Mouse (Mus musculus): ENCODE measurements around the gene Rgs12.
A peak's percentile ranks its signal among the peaks of the same experiment; 100 is the strongest.

Rgs12 gene

DNA sequence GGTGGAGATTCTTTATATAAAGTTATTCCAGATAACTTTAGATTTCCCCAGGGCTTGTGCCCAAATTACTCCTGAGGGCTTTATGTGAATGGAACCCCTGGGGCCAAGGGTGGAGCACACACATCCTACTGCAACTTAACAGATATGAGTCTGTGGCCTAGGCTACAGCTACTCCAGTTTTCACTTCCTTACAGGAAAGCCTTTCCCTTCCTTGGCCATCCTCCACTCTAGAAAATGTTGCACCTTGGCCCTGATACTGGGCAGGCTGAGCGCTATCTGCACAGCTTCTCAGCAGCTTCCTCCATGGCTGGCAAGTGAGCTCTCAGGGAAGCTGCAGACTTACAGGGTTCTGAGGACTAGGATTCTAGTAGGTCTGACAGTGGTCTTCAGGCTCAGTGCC, 80.1 kb downstream of the Rgs12 start:
- no peak for DNase-seq (ENCODE audit: low read depth, low spot score)

GRCm38 (mm10) chr5:35029755-35030154, 80.5 kb downstream of the Rgs12 start:
- no peak for DNase-seq (ENCODE audit: low read depth, low spot score)

GRCm38 (mm10) chr5:35033068-35033467, 83.8 kb downstream of the Rgs12 start:
- DNase-seq (ENCODE audit: low read depth, low spot score): no peak

DNA sequence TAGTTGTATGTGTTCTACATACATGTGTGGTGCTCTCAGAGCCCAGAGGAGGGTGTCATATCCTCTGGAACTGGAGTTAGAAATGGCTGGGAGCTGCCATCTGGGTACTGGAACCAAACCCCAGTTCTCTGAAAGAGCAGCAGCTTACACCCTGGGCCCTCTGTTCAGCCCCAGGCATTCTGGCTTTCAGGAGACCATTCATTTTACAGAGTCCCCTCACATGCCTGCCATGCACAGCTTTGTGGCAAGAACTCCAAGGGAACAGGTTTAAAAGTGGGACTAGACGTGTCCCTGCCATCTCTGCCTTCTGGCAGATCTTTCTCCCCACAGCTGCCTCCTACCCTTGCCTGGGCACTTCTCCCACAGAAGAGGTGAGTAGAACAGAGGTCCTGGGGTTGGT, 84.4 kb downstream of the Rgs12 start:
- no peak for DNase-seq (ENCODE audit: low read depth, low spot score)

- no peak for DNase-seq (ENCODE audit: low read depth, low spot score)
Measured at GRCm38 (mm10) chr5:35035141-35035540, 85.9 kb downstream of the Rgs12 start.

DNA sequence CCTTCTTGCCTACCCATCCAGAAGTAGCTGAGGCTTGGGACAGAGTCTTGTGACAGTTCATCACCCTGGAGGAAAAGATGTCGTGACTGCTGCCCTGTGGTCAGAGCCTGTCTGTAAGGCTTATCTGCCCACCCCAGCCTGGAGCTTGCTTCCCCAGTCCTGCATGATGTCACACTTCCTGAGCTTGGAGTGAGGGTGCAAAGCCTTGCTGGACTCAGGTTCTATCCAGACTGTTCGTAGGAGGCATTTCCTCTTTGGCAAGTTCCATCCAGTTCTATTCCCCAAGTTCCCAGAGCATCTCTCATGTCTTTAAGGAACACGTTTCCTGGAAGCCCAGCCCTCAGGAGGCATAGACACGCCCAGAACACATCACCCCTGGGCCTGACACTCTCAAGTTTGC, 86.5 kb downstream of the Rgs12 start:
- DNase-seq (ENCODE audit: low read depth, low spot score): no peak

DNA sequence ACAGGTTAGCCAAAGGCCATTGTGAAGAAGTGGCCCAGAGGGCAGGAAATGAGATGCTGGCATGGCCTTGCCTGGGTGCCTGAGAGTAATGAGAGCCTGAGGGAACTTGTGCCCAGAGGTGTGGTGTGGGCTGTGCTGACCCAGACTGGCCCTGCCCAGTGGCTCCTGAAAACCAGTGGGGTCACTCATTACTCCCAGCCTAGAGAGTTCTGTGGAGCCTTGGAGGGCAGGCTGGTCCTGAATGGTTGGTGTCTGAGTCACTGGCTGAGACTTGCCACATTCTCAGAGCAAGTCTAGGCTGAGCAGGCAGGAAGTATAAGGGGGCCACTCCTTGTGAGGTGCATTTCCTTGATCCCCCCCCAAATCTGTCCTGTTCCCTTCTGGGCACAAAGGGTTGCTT, 88.2 kb downstream of the Rgs12 start:
- no peak for DNase-seq (ENCODE audit: low read depth, low spot score)

DNA sequence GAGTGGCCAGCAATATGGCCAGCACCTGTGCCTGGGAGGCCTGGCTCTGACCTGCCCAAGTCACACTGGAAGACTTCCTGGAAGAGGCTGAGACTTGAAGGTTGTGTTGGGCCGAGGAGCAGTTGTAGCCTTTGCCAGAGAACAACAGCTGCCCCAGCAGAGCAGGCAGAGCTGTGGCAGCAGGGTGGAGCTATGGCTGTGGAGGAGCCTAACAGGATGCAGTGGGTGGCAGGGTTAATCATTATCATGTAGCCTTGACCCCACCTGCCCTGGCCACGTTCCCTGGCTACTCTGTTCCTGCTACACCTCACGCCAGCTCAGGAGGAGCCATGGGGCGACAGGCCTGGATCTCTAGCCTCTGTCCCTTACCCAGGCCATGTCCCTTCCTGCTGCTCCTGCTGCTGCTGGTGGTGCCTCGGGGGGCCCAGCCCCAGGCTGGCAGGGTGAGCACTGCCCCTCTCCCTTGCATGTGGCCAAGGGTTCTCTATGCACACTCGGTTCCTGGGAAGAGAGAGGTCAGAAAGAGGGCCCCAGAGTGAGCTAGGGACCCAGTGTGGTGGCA, 92.1 kb downstream of the Rgs12 start, which contains the start of gene Hgfac:
Gene Hgfac (plus strand): TSS at position 242 of the 562 bp plus-strand sequence.
- DNase-seq (ENCODE audit: low read depth, low spot score): no peak

- DNase-seq (ENCODE audit: low read depth, low spot score): no peak
Measured at GRCm38 (mm10) chr5:35042431-35043109, 93.3 kb downstream of the Rgs12 start.

DNA sequence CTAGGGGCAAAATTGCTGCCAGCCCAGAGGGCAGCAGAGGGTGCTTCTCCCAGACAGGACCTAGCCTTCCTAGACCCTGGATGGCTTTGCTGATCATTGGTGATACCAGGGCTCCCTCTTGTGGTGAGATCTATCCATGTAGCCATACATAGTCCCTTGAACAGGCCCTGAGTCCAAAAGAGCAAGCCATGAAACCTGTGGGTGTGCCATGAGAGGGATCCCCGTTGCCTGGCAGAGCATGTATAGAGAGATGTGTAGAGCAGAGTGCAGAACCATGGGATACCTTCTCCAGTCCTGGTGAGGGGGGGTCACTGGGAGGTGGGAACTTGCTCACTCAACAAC, 93.8 kb downstream of the Rgs12 start:
- peak; percentile 50 for DNase-seq (ENCODE audit: low read depth, low spot score)

DNA sequence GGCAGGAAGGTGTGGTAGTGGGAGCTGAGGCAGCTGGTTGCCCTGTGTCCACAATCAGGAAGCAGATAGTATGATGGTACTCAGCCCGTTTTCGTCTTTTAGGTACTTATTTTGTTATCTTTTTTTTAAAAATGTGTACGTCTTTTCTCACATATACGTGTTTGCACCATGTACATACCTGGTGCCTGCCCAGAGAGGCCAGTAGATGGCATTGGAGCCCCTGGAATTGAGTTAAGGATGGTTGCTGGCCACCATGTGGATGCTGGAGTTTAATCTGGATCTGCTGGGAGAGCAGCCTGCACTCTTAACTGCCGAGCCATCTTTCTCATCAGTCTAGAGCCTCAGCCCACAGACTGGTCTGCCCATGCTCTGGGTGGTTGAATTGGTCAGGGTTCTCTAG, 101.3 kb downstream of the Rgs12 start:
- no peak for DNase-seq (ENCODE audit: low read depth, low spot score)

GRCm38 (mm10) chr5:35054628-35055027, 105.4 kb downstream of the Rgs12 start:
- DNase-seq (ENCODE audit: low read depth, low spot score): no peak

DNA sequence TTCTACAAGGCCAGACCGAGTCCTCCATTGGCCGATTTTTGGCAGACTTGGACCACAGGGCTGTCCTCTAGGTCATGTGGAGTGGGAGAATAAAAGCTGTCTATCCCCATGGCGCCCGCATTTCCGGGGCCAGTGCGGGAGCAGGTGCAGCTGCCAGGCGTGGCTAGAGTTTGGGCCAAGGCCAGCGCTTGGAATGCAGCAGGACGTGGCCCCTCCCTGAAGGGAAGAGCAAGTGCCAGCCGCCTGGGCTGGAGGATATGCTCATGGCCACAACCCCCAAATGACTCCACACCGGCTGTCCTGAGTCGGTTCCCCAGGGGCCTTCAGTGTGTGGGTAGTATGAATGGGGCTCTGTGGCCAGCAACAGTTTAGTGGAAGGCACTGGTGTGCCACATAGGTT, 105.8 kb downstream of the Rgs12 start:
- no peak for DNase-seq (ENCODE audit: low read depth, low spot score)

DNA sequence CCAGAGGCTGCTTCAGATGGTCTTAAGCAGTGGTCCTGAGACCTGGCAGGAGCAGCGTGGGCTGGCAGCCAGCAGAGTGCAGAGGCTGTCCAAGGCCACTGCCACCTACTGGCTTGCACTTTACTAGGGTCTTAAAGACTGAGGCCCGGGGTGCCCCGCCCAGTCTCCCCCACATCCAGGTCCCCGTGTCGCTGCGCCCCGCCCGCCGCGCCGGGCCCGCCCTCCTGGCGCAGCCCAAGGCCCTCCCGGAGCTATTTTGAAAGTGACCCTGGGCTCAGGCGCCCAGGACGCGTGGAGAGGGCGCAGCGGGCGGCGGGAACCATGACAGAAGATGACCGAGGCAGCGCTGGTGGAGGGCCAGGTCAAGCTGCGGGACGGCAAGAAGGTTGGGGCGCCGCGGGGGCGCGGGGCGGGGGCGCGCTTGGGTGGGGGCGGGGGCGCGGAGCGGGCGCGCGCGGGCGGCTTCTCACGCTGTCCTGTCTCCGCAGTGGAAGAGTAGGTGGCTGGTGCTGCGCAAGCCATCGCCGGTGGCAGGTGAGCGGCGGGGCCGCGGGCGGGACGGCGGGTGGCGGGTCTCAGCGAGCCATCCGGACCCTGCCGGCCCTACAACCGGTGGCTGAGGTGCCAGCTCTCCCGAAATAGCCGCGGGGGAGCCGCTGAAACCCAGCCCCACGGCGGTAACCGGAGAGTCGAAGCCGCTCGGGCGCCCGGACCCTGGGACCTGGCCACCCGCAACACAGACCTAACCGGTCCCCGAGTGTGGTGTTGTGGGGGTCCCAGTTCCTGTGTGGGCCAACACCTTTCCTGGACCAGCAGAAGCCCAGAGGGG, 107.6 kb downstream of the Rgs12 start, which contains the start of gene Dok7:
Gene Dok7 (plus strand): TSS at position 163 of the 829 bp plus-strand sequence.
- DNase-seq (ENCODE audit: low read depth, low spot score): no peak

DNA sequence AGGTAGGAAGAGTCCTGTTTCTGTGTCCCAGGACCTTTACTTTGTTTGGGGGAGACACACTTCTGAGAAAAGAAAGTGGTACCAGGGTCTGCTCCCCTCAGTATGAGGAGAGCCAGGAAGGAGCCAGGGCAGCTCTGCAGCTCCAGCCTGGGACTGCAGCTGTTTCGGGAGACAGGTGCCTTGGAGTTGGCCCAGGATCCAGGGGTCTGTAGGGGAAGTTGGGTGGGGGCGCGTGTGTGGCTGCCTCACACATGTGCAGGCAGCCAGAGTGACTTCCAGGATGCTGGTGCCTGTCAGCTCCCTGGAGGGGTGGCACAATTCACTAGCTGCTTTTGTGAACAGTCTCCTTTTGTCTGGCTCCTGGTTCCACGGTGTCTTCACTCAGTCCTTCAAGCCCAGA, 108.3 kb downstream of the Rgs12 start:
- no peak for DNase-seq (ENCODE audit: low read depth, low spot score)

DNA sequence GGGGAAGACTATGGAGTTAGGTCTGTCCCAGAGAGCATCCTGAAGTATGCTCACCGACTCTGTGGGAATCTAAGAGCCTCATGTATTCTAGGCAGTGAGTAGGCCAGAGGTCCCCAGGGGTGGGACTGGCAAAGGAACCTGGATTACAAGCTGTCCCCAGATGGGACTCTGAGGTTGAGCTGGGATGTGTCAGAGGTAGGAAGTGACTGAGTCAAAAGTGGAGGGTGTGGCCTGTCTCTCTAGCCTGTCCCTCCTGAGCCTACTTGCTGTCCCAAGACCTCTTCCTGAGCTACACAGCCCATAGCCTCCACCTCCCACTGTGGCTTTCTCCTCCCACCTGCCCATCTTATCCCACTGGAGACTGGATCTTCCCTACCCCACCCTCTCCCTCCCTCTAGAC, 109.0 kb downstream of the Rgs12 start:
- no peak for DNase-seq (ENCODE audit: low read depth, low spot score)

DNA sequence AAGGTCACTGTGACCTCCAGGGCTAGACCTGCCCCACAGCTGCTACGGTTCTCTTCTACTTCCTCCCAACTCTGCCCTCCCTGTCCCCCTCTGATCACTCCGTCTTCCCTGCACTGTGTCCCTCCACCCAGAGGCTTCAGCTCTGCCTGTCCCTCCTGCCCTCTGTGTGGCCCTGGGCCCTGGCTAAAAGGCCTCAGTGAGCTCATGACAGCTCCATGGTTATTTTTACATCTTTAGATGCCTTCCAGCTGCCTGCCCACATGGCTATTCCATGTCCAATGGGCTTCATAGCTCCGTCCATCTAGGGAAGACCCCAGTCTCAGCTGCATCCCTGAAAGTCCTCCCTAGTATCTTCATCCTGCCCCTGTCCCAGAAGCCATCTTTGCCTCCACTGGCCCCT, 110.9 kb downstream of the Rgs12 start:
- DNase-seq (ENCODE audit: low read depth, low spot score): no peak

- DNase-seq (ENCODE audit: low read depth, low spot score): no peak
Measured at GRCm38 (mm10) chr5:35069841-35070240, 120.6 kb downstream of the Rgs12 start.

- no peak for DNase-seq (ENCODE audit: low read depth, low spot score)
Measured at GRCm38 (mm10) chr5:35070314-35070713, 121.1 kb downstream of the Rgs12 start.

DNA sequence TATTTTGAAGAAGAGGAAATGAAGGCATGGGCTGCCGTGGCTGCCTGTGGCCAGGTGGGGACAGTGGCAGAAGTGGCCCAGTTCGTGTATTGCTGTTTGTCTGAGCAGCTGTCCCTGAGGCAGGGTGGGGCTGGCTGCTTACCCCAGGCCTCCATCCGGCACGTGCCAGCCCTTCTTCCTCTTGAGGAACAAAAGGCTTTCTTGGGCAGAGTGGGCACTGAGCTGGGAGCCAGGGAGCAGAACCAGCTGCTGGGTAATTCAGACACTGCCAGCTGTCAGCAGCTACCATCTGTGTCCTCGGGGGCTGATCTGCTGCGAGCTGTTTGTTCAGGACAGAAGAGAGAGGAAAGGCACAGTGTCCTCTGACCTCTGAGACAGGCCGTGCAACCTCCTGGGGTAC, 121.7 kb downstream of the Rgs12 start:
- peak; percentile 34 for DNase-seq (ENCODE audit: low read depth, low spot score)

GRCm38 (mm10) chr5:35071855-35072254, 122.6 kb downstream of the Rgs12 start:
- no peak for DNase-seq (ENCODE audit: low read depth, low spot score)

GRCm38 (mm10) chr5:35073235-35073634, 124.0 kb downstream of the Rgs12 start:
- no peak for DNase-seq (ENCODE audit: low read depth, low spot score)

DNA sequence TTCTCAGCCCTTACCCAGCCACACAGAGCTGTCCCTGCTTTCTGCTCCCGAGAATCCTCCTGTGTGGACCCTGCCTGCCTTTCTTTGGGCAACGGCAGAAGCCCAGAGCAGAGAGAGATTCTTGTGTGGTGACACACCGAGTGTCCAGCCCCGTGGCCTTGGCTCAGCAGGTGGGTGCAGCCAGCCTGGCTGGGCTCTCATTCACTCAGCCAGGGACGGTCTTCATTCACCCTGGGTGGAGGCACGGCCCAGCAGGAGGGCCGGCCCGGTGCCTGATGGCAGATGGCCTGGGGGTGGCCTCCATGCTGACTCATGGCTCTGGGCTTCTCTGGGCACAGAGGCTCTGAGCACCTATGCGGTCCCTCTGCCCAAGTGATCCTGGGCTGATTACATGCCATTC, 124.7 kb downstream of the Rgs12 start:
- no peak for DNase-seq (ENCODE audit: low read depth, low spot score)
